Mouse (Mus musculus): ENCODE results near the gene Pilrb1.

GRCm38 (mm10) chr5:137822602-137823001 lies 35.3 kb downstream of the Pilrb1 start:
- no peak for TF ChIP-seq POLR2A (IDR thresholded peaks at IDR 0.05; ENCODE audit: borderline replicate concordance, extremely low read depth, low read depth, low read length)
- TF ChIP-seq CTCF (IDR thresholded peaks at IDR 0.05; ENCODE audit: insufficient read depth, low read length) = no peak
